Mouse (Mus musculus) small intestine, adult 2 months (tissue): ENCODE data around the gene Dlk2.

Experiments used
- CTCF ChIP-seq: fragments of 200-500 bp; IDR thresholded peaks from 2 replicates; pipeline ENCODE4 v1.5.1; 2012; ENCODE audit warnings: low read depth, mild to moderate bottlenecking, control low read depth, inconsistent platforms, low read length, moderate library complexity, mixed read lengths; ENCODE audit not compliant: insufficient replicate concordance, insufficient read length; ENCODE audit errors: extremely low read depth
- POLR2A ChIP-seq: fragments of 200-500 bp; IDR thresholded peaks from 2 replicates; pipeline ENCODE4 v1.6.1; 2012; ENCODE audit warnings: low read depth, mild to moderate bottlenecking, control low read depth, inconsistent platforms, low read length, moderate library complexity

- no peak for TF ChIP-seq POLR2A
- no peak for TF ChIP-seq CTCF
Measured at GRCm38 (mm10) chr17:46278011-46278765, 19.0 kb upstream of the Dlk2 start.
